Mouse (Mus musculus) CD4-positive, CD25-positive, alpha-beta regulatory T cell, adult 2 months (primary cell): ENCODE results near the gene Hoxc11.

Experiments used
- DNase-seq: peaks from one replicate; pipeline ENCODE4 v3.0.0-alpha.2; 2012; ENCODE audit warnings: low read depth, low spot score

Gene Hoxc11

DNA sequence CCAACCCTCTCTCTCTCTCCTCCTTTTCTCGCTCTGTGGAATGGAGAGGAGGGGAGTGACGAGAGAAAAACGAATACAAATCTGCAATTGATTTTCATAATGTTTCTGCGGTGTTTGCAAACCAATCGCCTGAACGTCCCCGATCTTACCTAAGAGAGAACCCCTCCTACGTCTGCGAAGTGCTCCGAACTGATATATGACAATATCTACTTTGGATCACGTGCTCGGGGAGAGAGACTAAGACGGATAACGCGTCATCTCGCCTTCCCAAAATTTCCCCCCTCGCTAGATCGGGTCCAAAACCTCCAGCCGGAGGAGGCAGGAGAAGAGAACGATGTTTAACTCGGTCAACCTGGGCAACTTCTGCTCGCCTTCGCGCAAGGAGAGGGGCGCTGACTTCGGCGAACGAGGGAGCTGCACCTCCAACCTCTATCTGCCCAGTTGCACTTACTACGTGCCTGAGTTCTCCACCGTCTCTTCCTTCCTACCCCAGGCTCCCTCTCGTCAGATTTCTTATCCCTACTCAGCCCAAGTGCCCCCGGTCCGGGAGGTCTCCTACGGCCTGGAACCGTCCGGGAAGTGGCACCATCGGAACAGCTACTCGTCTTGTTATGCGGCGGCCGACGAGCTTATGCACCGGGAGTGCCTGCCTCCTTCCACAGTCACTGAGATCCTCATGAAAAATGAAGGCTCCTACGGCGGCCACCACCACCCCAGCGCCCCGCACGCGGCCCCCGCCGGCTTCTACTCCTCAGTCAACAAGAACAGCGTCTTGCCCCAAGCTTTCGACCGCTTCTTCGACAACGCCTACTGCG is at the start of gene Hoxc11:
Gene Hoxc11, plus strand, starts transcription at position 236 of the 815 bp plus-strand sequence.
- no peak for DNase-seq

DNA sequence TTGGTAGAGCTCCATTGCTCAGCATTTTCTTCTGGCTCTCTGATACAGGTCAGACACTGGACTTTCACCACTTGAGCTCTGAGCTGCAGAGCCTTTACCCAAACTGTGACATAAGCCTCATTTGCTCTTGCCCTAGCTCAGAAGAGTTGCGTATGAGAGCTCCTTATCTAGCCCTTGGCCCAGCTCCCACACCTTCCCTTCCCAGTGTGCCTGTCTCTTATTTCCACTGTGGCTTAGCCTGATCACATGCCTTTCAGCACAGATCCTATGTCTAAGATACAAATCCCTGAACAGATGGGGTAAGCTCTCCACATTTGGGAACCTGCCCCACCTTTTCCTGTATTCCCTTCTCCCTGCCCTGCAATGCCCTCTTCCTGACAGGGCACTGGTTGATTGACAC is 49.3 kb upstream of the Hoxc11 start:
- DNase-seq: no peak

DNA sequence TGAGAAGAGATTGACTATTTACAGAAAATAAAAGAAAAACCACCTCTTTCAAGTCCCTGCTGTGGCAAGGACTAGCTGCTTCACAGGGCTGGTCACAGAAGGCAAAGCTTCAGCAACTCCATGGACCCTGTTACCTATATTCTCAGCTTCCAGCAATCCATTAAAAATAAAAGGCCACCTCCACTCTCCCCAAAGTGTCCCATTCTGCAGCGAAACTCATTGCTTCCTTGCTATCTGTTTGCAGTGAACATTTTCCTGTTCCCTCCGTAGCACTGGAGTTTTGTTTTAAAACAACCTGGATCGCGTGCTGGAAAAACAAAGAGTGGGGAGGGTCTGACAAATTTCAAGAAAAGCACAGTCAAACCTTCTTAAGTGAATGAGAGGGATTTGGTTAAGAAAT is 44.7 kb upstream of the Hoxc11 start:
- no peak for DNase-seq

DNA sequence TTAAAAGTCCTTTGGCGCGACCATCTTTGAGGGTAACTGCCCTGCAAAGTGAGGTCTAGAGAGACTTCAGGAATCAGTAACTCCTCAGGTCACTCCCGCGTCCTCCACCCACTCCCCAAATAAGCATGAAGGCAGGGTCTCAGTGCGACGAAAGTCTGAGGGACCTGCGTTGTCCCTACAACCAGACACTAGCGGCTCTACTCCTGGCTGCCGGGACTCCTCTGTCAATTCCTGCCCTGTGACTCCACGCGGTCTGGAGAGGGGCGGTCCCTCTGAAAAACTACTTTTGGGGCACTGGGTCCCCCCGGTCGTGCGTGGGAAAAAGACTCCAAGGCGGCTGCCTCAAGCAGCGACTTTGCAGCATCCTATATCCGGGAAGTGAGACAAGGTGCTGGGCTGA is 44.2 kb upstream of the Hoxc11 start:
- DNase-seq: no peak

DNA sequence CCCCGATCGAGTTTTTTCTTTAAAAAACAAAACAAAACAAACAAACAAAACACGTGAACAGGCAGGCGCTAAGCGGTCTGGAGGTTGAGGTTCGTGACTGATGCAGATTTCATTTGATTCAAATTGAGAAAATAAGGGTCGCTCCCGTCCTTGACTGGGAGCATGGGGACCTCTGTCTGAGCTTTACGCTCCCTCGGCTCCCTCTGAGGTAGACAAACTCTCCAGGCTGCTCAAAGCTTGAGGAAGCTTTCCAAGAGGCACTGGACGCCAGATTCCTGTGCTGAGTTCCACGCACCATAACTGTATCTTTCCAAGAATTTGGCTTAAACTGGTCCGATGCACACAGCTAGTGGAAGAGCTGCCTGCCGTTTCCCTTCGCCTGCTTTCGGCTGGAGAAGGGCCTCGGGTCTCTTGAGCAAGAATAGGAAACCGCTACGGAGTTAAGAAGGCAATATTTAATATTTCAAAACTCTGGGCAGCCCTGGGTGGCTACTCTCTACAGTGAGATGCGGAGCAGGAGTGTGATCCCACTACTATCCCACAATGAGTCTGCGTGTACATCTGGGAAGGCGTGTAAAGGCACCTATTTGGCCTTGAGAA is 43.6 kb upstream of the Hoxc11 start:
- DNase-seq: no peak

DNA sequence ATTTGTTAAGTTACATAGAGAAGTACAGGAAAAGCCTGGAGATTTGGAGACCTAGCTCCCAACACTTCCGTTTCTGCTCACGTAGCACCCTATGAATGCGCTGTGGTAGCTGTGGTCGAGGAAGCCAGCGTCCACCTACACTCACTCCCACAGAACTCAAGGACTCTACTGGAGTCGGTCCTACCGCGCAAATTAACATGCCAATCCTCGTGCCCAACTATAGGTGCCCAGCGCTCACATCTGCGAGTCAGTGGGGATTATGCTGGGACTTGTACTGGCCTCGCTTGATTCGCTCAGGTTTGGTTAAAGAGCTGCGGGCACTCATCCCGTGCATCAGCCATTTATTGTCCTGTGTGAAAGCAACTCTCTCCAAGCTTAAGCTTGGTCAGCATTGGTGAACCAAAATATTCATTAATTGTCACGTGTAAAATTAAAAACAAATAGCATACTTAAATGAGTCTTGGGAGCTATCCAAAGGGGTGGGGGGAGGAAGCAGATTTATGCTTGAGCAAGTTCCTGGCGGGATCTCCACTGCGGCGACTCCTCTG is 41.1 kb upstream of the Hoxc11 start:
- no peak for DNase-seq

DNA sequence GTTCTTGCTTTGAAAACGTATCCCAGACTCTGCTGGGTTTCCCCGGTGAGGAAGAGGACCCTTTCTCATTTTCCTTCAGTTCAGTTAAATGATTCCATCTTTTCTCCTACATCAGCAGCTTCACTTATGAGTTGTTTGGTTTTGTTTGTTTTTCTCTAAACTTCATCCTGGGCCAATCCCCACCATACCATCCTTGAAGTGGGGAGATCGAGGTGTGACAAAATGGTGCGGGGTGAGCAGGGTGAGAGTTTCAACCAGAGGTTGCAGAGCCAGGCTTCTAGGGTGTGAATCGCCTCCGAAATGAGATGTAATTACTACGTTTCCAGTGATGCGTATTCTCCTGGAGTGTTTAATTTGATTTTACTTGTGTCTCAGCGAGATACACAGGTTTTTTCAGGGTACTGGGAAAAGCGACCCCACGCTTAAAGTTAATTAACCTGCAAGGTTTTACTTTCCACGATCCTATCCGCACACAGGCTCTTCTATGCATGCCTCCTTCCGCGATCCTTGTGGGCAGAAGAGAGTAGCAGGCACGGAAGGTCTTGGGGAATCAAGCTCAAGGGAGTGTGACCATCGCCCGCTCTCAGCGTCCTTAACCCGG is 36.2 kb upstream of the Hoxc11 start:
- DNase-seq: no peak

DNA sequence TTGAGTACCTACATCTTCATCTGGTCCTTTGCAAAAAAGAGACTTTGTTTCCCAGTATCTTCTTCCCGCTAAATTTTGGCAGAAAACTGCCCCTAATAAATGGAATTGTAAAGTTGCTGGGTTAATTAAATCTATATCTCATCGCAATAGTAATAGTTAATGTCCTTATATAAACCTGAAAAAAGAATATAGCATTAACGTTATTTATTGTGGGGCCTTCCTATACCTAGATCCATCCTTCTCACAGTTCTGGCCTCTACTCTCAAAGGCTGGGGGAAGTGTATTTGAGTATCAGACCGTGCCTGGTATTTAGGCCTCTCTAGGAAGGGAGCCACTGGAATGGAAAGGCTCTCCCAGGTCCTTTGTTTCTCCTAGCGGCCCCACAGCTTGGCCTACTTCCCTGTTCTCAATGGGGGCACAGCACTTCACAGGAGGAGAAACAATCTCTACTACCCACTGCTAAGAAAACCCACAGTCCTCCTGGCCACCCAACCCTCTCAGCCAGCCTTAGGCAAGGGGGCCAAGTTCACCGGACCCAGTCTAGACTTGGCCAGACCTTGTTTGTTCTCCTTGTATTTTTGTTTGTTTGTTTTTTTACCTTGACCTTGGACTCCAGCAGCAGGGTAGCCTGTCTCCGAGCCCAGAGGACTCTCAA is 35.5 kb upstream of the Hoxc11 start:
- no peak for DNase-seq

DNA sequence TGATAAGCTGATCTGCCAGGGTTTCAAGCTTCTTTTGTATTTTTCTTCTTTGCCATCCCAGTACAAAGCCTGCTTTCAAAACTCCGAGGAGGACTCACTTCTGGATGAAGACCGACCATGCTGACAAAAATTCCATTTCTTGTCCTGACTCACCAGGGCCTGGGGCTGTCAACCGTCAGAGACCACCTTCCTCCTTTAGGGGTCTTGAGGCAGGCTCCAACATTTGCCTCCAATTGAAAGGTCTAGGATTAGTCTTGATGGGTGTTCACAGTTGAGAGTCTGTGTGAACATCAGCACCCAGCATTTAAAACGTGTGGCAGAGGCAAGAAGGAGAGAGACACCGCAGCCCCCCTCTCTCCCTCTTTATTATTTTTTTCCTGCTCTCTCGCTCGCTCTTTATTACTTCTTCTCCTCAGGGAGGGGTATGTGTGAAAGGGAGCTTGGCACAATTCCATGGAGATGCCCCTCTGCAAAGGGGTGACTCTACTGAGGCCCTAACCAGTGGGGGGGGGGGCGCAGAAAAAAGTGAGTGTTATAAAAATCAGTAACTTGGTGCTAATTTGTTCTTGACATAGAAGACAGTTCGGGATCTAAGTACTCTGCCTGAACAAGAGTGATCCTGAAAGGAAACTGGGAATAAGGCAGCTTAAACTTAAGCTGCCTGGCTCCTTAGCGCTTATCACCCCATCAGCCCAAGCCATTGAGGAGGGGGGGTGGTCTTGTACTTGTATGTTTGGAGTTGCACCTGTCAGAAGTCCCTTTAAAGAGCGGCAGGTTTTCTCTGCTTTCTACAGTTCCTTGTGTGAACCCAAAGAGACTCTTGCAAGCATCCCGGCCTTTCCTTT is 34.7 kb upstream of the Hoxc11 start:
- no peak for DNase-seq

DNA sequence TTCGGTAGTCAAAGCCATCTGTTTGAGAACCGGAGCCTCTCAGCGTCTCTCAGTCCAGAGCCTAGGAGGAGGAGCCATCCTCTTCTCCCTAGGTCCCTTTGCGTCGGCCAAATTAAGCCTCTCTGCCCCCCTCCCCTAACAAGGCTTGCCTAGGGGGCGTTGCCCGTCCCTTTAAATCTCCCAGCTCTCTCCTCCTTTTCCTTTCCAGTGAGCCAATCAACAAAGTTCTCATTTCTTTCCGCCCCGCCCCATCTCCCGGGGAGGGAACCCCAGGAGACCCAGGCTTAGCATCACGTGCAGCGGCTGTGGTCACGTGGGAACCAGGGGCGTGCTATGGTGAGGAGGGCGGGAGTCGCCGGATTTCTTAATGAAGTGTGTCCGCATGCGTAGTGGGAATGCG is 33.6 kb upstream of the Hoxc11 start:
- peak; percentile 29 for DNase-seq

DNA sequence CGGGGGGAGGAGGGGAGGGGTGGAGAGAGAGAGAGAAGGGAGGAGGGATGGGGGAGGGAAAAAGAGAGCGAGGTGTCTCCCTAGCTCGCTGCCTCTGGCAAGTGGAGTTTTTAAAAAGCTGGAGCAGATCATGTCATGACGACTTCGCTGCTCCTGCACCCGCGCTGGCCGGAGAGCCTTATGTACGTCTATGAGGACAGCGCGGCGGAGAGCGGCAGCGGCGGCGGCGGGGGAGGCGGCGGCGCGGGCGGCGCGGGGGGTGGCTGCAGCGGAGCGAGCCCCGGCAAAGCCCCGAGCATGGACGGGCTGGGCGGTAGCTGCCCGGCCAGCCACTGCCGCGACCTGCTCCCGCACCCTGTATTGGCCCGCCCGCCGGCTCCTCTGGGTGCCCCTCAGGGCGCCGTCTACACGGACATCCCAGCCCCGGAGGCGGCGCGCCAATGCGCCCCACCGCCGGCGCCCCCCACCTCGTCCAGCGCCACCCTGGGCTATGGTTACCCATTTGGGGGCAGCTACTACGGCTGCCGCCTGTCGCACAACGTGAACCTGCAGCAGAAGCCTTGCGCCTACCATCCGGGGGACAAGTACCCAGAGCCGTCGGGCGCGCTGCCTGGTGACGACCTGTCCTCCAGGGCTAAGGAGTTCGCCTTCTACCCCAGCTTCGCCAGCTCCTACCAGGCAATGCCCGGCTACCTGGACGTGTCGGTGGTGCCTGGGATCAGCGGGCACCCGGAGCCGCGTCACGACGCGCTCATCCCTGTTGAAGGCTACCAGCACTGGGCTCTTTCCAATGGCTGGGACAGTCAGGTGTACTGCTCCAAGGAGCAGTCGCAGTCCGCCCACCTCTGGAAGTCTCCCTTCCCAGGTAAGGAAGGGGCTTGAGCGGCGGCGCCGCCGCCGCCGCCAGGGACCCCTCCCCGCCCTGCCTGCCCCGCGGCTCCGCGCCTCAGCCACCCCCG is 32.9 kb upstream of the Hoxc11 start, which contains the start of gene Hoxc13:
Gene Hoxc13, plus strand, starts transcription at position 51 of the 959 bp plus-strand sequence.
- no peak for DNase-seq

DNA sequence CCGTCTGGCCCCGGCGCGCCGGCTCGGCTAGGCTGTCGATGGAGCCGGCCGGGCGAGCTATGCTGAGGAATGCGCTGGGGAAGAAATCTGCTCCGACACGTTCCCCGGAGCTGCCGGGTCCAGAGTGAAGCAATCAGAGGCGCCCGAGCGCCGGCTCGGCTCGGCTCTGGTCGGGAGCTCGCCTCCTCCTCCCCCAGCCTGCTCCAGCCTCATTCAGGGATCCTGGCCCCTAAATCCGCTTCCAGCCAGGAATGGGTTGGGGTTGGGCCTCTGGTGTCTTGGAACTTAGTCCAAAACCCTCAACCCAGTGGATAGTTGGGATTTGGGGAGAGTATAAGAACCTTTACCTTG is 32.2 kb upstream of the Hoxc11 start:
- DNase-seq: no peak

DNA sequence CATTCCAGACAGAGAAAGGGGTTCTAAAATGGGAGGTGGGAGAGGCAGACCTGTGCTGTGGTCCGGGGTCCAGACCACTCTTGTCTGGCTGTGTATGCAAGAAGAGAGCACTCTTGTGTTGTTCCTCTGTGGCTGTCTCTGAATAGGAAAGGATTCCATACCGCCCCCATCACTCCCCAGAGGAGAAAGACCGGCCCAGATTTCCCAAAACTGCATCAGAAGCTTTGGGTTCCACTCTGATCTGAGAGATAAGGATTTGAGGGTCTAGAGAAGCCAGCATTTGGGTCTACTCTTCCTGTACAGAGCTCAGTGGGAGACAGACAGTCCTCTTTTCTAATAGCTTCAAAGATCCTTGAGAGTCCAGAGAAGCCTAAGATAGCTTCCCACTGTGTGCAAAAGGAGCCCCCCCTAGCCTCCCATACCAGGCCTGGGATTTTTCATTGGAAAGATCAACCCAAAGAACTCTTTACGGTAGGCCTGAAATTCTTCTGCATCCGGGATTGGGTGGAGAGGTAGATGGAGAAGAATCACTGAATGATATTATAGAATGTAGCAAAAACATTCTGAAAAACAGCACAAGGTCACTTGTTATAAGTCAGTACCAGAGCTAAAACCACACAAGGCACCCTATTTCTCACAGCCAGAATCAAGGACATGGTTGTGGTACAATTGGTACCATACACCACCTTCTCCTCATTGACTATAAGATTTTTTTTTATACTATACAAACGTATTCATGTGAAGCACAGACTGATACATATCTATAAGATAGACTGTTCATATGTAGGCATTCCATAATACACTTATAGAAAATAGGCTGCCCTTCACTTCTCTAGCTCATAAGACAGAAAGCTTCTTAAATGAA is 31.4 kb upstream of the Hoxc11 start:
- no peak for DNase-seq

DNA sequence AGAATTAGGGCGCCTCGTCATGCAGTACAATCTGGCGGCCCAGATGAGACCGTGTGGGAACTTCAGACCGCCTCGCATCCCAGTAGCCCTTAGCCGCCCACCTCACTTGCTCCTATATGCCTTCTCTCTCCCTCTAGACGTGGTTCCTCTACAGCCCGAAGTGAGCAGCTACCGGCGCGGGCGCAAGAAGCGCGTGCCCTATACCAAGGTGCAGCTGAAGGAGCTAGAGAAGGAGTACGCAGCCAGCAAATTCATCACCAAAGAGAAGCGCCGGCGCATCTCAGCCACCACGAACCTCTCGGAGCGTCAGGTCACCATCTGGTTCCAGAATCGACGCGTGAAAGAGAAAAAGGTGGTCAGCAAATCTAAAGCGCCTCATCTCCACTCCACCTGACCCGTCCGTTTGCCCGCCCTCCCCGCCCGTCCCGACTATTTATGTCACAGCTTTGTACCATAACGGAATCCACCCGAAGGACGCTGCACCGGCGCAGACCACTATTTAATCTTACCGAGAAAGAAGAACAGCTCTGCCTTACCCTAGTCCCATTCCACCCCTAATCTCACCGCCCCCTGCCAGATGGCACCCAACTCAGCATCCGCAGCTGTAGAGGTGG is 27.1 kb upstream of the Hoxc11 start:
- DNase-seq: no peak

DNA sequence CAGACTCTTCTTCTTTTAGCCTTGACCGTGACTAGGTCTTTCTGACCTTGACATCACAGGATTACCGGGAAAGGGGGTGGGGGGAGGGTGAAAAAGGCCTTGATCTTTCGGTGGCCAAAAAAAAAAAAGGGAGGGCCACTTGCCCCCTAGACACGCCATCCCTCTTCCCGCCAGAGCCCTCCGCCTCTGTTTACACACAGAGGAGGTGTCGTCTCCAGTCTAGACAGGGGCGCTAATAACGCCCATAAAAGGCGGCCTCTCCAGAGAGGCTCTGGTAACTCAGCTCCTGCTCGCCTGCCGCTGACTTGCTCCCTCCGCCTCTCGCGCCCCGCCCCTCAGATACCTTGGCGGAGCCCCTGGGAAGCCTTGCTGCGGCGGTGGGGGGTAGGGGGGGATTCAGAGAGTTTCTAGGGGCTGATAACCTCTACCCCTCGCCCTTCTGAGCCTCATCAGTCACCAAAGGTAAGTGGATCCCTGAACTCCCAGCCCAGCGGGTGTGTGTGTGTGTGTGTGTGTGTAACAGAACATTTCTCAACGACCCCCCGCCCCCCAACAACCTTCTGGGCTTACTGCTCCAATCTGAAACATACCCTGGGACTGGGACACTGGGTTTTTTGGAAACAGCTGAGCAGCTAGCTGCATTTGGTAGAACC is 22.4 kb upstream of the Hoxc11 start:
- DNase-seq: no peak

DNA sequence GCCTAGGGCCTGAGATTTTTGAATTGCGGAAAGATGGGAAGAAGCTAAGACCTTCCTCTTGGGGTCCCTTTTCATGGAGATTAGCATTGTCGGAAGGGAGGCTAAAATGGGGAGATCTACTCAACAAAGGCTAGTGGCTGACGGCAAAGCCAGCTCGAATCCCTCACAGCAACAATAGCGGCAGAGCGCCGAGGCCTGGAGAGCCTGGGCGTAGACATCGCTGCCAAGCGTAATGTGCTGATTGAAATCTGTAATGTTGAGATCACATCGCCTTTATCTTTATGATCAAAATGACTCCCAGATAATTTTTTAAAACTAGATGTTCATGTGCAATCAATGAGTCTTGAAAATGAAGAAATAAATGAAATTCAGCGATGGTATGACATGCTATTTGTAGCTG is 19.8 kb upstream of the Hoxc11 start:
- no peak for DNase-seq

DNA sequence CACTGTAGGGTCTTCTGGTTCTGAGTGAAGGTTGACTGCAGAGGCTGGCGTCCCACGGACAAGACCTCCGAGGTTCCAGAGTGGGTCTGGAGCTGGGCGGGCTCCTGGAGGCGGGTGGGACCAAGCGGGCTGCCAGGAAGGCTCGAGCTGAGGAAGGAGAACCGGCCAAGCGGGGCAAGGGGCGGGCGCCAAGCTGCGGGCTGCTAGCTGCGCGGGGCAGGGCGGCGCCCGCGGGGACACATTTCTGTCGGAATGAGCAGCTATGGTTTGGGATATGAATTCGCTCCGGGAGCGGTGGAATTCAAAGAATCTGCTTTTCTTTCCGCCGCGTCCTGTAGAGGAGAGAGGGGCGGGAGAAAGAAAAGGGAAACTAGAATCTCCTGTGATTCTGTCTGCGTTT is 19.3 kb upstream of the Hoxc11 start:
- no peak for DNase-seq

DNA sequence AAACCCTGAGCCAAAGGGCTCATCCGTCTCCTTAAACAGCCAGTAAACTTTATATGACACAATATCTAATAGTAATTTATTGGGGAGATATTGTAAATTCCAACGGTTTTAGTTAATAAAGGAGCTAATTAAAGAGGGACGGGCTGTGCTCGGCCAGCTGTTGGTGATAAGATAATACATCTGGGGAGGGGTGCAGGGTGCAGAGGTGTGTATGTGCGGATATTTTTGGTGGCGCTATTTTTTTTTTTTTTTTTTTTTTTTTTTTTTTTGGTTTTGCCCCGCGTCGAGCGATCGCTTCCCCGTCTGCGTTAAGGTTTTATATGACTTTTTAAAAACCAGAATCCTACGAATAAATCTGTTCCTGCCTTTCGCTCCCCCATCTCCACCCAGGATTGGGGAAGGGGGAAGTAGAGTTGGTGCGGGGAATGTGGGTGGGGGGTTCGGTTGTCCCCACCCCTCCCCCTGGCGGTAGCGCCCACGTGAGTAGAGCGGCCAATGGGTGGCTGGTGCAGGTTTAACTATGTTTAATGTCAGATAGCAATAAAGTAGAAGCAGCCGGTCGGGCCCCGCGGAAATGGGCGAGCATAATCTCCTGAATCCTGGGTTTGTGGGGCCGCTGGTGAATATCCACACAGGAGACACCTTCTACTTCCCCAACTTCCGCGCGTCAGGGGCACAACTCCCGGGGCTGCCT is 17.8 kb upstream of the Hoxc11 start, which contains the start of gene Hoxc12:
Gene Hoxc12, plus strand, starts transcription at position 479 of the 694 bp plus-strand sequence.
- no peak for DNase-seq
